Comparison of ENCODE assay signal across 10 mouse cellular contexts in the genomic region with DNA sequence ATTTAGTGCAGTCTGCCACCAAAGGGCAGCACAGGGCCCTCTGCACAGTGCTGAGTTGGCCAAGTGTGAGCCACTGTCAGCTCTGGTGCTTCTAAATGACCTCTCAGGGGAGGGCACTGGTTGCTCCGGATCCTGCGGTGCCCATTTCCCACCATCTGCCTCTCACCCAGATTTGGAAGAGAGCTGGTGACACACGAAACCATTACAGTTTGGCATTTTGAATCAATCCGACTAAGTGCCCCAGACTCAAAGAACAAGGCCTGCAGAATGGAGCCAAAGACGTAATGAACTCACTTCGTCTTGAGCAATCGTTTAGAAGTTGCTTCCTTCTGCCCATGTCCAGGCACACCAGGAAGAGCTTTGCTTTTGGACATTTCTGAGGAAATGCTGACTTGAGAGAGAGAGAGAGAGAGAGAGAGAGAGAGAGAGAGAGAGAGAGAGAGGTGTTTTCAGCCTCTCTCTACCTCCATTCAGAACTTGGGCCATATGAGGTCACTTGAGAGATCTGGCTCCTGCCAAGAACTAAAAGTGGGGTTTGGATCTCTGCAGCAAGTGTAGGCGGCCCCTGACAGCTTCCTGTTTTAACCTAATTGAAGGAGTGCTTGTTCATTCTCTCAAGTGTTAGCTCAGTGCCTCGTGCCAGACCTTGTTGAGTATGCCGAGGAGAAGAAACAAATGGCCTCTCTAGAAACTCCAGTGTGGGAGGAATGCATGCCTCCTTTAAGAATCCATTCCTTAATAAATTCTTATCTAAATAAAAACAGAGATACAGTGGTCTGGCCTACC. TPM values are rescaled to one million over a fixed set of nuclear protein-coding genes. Genes with fewer than 3 reads are reported as not detected.
A peak's percentile ranks its signal among the peaks of the same experiment; 100 is the strongest.
DNase-seq lines count a peak whose midpoint lies in the region; ATAC-seq lines count a peak whose summit lies in the region.
"Had no signal": no experiment of that assay in that cellular context is flagged by ENCODE, and none has a peak within 500 bp of the region (broad histone marks: within the 10 kb centered on the region; RNA-seq: fewer than 3 reads in every experiment).

No protein-coding gene starts in this region.

- ATAC-seq in forebrain, embryonic 14.5 days = peak; percentile 16; the same call in 1 of the 2 replicates
- ATAC-seq in forebrain, embryonic 15.5 days (replicated peaks) = no peak

- H3K36me3 ChIP-seq in forebrain, embryonic 14.5 days (ENCODE audit: control insufficient read depth, insufficient read depth, low read length) = no peaks in the 10 kb centered on the region
- no peaks in the 10 kb centered on the region for H3K36me3 ChIP-seq in forebrain, embryonic 15.5 days
- H3K36me3 ChIP-seq: midbrain, embryonic 12.5 days had no signal

- H3K9ac ChIP-seq in forebrain, embryonic 14.5 days (ENCODE audit: low read length) = no peak overlapping the region
- no peak overlapping the region for H3K9ac ChIP-seq in forebrain, embryonic 15.5 days (replicated peaks)
- H3K9ac ChIP-seq: midbrain, embryonic 12.5 days had no signal

- no peaks in the 10 kb centered on the region for H3K9me3 ChIP-seq in forebrain, embryonic 14.5 days (replicated peaks; ENCODE audit: control insufficient read depth, low read length)
- H3K9me3 ChIP-seq in forebrain, embryonic 15.5 days = no peaks in the 10 kb centered on the region
- H3K9me3 ChIP-seq: midbrain, embryonic 12.5 days had no signal

- H3K4me3 ChIP-seq in forebrain, embryonic 14.5 days (ENCODE audit: low read depth, low read length) = no peak overlapping the region
- no peak overlapping the region for H3K4me3 ChIP-seq in forebrain, embryonic 15.5 days
- H3K4me3 ChIP-seq: erythroblast, embryonic 14.5 days; midbrain, embryonic 12.5 days had no signal

- no peak overlapping the region for H3K4me2 ChIP-seq in forebrain, embryonic 14.5 days (ENCODE audit: low read length)
- H3K4me2 ChIP-seq in forebrain, embryonic 15.5 days (replicated peaks) = no peak overlapping the region
- H3K4me2 ChIP-seq: midbrain, embryonic 12.5 days had no signal

- no peaks in the 10 kb centered on the region for H3K4me1 ChIP-seq in forebrain, embryonic 14.5 days (ENCODE audit: control insufficient read depth, insufficient read depth, low read length)
- no peaks in the 10 kb centered on the region for H3K4me1 ChIP-seq in forebrain, embryonic 15.5 days

- intact Hi-C loops in heart, postnatal 36 days (cut with DNase I) = loop anchor here (5.0 kb wide), 1 partner anchor 164 kb away; no protein-coding TSS in a partner anchor

- H3K27ac ChIP-seq in forebrain, embryonic 14.5 days (ENCODE audit: low read depth, low read length) = no peak overlapping the region
- no peak overlapping the region for H3K27ac ChIP-seq in forebrain, embryonic 15.5 days (replicated peaks)
- H3K27ac ChIP-seq: midbrain, embryonic 12.5 days had no signal

- peak; percentile 35 for DNase-seq in forebrain, embryonic 14.5 days (ENCODE audit: low spot score)
- peak; percentile 30 to 40 for DNase-seq in right cerebral cortex, adult 2 months (ENCODE audit: low spot score in 2 of 2)
- DNase-seq in right cerebral cortex, postnatal 25 days = no peak
- DNase-seq in heart, postnatal 36 days = peak; percentile 33 to 44
- DNase-seq in naive thymus-derived CD4-positive, alpha-beta T cell, adult 2 months (ENCODE audit: low read depth) = peak; percentile 49
- no peak for DNase-seq in adrenal gland, postnatal 14 days
- DNase-seq in cerebellum, adult 11 months = no peak

- WGBS in forebrain, embryonic 14.5 days = 78% methylated on average over 10 of the region's 10 CpGs
- WGBS in forebrain, embryonic 15.5 days = 72% methylated on average over 10 of the region's 10 CpGs

- H3K27me3 ChIP-seq in forebrain, embryonic 14.5 days (replicated peaks; ENCODE audit: control insufficient read depth, insufficient read depth, low read length) = no peaks in the 10 kb centered on the region
- no peaks in the 10 kb centered on the region for H3K27me3 ChIP-seq in forebrain, embryonic 15.5 days
- H3K27me3 ChIP-seq: midbrain, embryonic 12.5 days had no signal

RNA-seq across cellular contexts. Expression of gene Ttf2, which starts 28.5 kb away (rescaled TPM):
- polyA plus RNA-seq in forebrain, embryonic 14.5 days (2014; fragmentation: Nextera tagmentation; extraction: Ambion mirVana) = 7.7 and 8.6 TPM in 2 replicates
- 6.7 and 8.0 TPM in 2 replicates for polyA plus RNA-seq in forebrain, embryonic 15.5 days (2015; fragmentation: Nextera tagmentation; extraction: Ambion mirVana)
- 1 to 10 TPM; 2.2 to 2.6 TPM for total RNA-seq in heart, postnatal 36 days (2021)
- 9.5 and 10.7 TPM in 2 replicates for total RNA-seq in adrenal gland, postnatal 14 days (2021)

RNA-seq across cellular contexts. Expression of gene Cd101, which starts 31.4 kb away (rescaled TPM):
- polyA plus RNA-seq in forebrain, embryonic 14.5 days (2014; fragmentation: Nextera tagmentation; extraction: Ambion mirVana) = not detected in 2 replicates
- polyA plus RNA-seq in forebrain, embryonic 15.5 days (2015; fragmentation: Nextera tagmentation; extraction: Ambion mirVana) = 0.05 and 0.10 TPM in 2 replicates
- under 1 TPM; 0.24 to 0.25 TPM for total RNA-seq in heart, postnatal 36 days (2021)
- total RNA-seq in adrenal gland, postnatal 14 days (2021) = 0.15 and 0.30 TPM in 2 replicates
- polyA plus RNA-seq: erythroblast, embryonic 14.5 days; midbrain, embryonic 12.5 days had no signal

Comparison
In these comparisons a context has a peak if more than half of its experiments do, and no peak if none do; other contexts are left out.
1. DNase-seq: peak in forebrain, embryonic 14.5 days (single experiment), right cerebral cortex, adult 2 months (2 of 2), heart, postnatal 36 days (2 of 2) and naive thymus-derived CD4-positive, alpha-beta T cell, adult 2 months (single experiment); none in right cerebral cortex, postnatal 25 days (single experiment), adrenal gland, postnatal 14 days (single experiment) and cerebellum, adult 11 months (single experiment).